Mouse (Mus musculus) adrenal gland, adult (tissue): Measurements from ENCODE around the gene Enc1.

Source experiments
- DNase-seq, 2 experiments: peaks; one replicate each; pipeline ENCODE4 v3.0.0; 2022 to 2023; ENCODE audit warnings: low spot score in 1 of 2; ENCODE audit not compliant: inconsistent age in 2 of 2

Gene Enc1

DNA sequence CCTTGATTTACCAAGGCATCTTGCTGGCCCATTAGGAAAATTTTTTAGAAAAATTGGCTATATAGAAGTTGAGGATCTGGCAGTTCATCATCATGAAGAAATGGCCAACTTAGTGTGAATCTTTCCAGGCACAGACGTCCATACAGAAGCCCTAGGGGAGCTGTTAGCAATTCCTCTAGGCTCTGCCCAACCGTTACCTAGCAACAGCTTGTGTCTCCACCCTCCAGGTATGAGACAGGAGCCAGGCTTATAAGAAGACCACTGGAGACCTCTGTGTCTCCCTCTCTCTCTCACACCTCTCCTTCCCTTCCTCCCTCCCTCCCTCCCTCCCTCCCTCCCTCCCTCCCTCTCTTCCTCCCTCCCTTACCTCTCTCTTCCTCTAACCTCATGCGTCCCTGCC, 49.8 kb downstream of the Enc1 start:
- DNase-seq: no peak

DNA sequence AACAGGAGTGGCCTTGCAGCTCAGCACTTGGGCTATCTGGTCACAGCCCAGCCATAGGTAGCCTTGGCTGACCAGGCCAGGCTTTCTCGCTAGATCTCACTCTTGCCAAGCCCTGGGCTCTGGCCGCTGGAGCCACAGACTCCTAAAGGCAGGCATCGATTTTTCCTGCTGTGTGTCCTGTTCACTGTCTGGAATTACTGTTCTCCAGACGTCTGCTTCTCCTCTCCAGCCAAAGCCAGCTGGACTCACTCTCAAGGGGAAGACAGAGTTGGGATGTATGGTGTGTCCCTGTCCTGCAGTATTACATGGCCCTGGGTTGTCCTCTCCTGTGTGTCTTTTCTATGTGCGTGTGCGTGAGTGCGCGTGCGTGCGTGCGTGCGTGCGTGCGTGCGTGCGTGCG, 50.4 kb downstream of the Enc1 start:
- DNase-seq: no peak

DNA sequence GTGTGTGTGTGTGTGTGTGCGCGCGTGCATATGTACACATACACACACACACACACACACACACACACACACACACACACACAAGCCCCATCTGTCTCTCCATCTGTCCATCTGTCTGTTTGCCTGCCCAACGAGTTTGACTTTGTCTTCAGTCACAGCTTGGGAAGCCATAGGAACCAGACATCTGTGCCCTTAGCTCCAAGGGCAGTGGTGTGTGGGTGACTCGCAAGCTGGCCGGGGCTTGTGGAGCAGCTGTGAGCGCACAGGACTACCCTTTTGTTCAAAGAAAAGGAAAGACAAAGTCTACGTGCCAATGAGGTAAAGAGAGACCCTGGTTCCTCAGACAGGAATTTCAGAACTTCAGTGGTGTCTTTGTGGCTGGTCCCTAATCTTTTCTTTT, 51.1 kb downstream of the Enc1 start:
- no peak for DNase-seq

DNA sequence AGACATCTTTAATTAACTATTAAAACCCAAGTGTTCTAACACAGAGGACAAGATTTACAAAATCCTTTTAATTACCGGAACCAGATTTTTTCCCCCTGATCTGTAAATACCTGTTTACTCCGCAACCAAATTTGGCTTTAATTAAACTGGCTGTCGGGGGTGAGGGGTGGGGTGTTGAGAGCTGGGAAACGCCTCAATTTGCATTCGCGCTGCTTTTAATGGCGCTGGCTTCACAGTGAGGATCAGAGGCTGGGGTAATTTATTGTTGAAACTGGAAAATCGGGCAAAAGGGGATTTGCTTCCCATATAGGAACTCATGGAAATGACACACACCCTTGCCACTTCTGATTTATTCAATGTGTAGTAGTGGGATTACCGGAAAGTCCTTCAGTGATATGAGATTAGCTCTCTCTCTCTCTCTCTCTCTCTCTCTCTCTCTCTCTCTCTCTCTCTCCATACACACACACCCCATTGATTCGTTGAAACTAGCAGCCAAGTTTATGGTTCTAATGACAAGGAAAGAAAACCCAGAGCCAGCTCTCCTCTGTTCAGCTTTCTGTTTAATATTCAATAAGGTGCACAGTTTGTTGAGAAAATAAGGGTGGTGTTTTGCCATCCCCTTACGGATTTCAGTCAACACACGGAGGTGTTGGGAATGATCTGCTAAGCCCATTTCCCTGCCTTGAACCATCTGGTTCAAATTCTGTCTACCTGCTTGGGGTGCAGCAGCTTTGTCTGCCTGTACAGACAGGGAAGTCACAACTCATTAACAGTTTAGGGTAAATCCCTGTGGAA, 51.7 kb downstream of the Enc1 start:
- DNase-seq: no peak

DNA sequence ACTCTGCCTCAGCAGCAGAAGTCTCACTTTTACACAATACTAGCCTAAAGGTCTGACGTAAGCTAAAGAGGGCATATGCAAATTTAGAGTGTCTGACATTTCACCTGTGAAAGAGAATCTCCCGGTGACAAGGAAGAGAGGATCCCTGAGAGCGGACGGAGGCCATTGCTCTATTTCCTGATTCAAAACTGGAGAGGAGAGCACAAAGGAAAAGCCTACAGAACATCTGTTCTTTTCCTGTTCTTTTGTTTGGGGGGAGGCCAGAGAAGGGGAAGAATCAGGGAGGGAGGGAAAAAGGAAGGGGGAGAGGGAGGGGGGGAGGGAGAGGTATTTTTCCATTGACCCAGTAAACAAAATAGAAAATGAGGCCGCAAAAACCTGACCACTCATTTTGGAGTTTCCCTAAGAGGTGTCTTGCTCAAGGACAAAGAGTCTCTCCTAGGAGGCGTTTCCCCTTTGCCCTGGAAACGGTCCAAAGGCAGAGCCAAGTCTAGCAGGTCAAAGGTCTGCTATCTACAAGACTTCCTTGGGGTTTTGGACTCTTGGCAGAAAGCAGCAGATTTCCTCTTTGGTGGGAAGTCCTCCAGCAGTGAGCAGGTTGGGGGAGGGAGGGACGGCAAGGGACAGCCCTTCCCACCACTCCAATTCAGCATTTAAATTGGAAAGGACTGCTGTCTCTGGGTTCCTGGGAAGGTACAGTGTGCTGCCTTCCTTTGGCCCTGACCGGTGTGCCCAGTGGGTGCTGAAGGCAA, 54.4 kb downstream of the Enc1 start:
- peak; percentile 47 to 79 for DNase-seq

DNA sequence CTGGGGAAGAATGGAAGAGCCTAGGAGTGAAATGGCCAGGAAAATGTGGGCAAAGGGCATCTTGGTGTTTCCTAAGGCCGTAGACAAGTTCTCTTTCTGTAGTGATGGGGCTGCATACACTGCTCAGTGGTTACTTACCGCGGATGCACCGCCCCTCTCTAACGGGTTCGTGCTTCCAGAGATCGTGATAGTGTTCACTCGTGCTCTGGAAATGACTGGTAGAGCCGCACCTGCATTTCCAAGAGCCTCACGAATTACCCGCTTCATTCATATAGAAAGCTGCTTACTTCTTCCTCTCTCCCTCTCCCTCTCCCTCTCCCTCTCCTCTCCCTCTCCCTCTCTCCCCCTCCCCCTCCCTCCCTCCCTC, 54.9 kb downstream of the Enc1 start:
- DNase-seq: no peak

DNA sequence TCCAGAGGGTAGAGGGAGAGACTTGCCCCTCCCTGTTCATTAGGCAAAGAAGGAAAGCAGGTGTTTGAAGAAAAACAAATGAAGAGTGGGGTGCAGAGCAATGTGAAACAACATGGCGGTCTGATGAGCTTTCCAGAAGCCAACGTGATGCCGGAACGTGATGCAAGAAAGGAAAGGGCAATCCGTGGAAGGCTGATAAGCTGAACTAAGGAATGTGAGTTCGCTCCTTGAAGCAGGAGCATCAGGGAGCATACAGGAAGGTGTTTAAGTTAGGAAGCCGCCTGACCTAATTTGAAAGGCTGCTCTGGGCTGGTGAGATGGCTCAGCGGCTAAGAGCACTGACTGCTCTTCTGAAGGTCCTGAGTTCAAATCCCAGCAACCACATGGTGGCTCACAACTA, 55.4 kb downstream of the Enc1 start:
- DNase-seq: no peak

DNA sequence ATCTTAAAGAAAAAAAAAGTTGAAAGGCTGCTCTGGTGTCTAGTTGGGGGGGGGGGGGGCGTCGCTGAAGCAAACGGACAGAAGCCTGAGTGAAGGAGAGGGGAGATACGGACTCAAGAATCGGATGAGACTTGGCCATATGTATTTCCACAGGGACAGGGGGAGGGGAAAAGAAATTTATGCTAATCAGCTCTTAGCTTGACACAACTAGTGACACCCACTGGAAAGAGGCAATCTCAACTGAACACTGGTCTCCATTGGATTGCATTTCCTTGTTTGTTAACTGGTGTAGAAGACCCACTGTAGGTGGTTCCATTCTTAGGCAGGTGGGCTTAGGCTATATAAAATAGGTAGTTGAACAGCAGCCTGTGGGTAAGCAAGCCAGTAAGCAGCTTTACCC, 55.9 kb downstream of the Enc1 start:
- DNase-seq: no peak

DNA sequence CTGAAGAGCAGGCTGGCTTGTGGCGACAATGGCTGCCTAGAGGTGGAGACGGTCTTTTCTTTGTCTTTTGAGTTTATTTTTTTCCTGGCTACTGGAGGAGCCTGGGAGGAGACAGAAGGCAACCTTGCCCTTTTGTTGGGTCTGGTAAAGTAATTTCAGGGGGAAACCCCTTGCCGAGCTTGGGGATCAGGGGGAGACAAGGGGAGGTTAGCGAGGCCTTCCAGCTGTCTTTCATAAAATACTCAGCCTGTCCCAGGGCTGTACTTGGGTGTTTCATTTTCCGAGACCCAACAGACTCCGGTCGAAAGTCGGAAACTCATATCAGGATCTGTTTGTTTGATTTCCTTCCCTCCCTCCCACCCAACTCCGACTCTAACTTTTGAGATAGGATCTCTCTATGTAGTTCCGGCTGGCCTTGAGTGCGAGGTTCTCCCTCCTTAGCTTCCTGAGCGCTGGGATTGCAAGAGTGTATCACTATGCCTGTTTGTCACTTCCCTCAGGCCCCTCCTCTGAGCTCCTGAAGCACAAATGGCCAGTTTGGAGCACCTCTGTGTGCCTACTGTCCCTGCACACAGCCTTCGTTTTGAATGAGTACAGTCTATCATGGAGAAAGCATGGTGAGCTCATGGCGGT, 56.6 kb downstream of the Enc1 start:
- DNase-seq: no peak

DNA sequence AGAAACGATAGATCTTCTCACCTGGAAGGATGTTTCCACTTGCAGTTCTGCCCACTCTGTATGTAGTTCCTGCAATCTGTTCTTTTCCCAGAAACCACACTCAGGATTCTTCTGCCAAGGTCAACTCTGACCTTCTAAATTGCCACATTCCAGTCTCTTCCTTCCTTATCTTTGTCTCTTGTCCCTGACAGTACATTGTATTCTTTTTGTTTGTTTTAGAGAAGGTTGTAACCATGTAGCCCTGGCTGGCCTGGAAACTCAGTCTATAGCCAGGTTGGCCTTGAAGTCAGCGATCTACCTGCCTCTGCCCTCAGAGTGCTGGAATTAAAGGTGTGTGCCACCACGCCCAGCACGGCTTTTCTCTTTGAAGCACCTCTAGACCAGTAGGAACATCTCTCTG, 58.0 kb downstream of the Enc1 start:
- DNase-seq: no peak

DNA sequence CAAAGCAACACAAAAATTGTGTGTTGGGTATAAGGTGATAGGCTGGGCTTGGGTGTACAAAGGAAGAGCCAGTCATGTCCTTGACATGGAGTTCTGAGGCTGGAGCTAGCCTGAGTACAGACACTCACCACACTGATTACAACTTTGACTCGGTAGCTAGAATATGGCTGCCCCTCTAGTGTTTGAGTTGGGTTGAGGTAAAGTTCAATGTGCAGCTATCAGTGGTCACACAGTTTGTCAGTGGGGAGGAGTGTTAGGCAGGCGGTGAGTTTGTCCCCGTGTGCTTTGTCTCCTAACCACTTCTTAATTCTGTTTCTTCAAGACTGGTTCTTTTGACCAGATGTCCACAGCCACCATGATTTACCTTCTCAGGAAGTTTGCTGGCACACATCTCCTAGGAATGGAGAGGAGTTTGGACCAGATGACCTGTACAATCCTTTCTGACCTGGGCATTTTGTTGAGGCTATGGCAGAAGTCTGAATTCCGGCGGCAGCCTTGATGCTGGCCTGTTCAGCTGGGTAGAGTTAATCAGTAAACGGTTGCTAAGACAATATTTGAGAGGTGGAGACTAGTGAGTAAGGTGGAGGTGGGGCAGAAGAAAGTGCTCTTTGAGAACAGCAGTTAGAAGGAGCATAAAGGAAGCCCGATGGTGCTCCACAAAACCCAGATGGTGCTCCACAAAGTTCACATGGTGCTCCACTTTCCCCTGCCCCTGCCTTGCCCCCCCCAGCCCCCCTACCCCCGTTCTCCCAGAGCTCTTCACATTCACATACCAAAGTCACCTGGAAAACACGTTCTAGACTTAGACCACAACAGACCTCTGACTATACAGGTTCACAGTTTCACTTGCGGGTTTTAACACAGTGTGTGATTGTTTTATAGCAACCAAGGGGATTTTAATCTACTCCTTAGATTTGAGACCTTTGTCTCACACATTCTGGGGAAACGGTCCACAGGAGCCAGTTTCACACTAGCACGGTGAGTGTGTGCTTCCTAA, 59.3 kb downstream of the Enc1 start:
- DNase-seq: no peak
